In the genomic region with DNA sequence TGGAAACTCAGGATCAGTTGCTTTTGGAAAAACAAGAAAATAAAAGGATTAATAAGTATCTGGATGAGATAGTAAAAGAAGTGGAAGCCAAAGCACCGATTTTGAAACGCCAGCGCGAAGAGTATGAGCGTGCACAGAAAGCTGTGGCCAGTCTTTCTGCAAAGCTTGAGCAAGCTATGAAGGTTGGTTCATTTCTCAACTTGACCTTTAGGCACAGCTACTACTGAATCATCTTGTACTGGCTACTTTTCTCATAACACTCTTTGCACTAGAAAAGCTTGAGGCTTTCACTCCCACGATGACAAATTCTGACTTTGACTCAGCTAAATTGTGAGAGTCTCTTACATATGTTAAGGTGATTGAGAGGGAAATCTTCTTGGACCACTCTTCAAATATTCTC, we compare ENCODE assay signal across 16 mouse cellular contexts. TPM values are rescaled to one million over a fixed set of nuclear protein-coding genes. Genes with fewer than 3 reads are reported as not detected.
"Had no signal": no experiment of that assay in that cellular context is flagged by ENCODE, and none has a peak within 500 bp of the region (broad histone marks: within the 10 kb centered on the region; RNA-seq: fewer than 3 reads in every experiment).

No protein-coding gene starts in this region.

- DNase-seq: gastrocnemius, adult 2 months; gastrocnemius, postnatal 10 days; gastrocnemius, postnatal 25 days; heart, adult 18-20 months; heart, postnatal 14 days; heart, postnatal 36 days; kidney, adult 11 months; kidney, adult 2 months; kidney, adult 9 months; kidney, postnatal 14 days; kidney, postnatal 36 days; layer of hippocampus, adult 9-11 months; layer of hippocampus, postnatal 36 days; left cerebral cortex, postnatal 4 days had no signal

RNA-seq across cellular contexts. Expression of a gene that starts 56.0 kb away (rescaled TPM):
- total RNA-seq: granulocyte monocyte progenitor cell, adult 5-6 weeks; hematopoietic stem cell, adult 5-6 weeks had no signal
